Mouse (Mus musculus) embryonic facial prominence, embryonic 14.5 days (tissue): ENCODE data around the gene Hist1h2ap. TPM values are rescaled to one million over a fixed set of nuclear protein-coding genes. Genes with fewer than 3 reads are reported as not detected.

Experiments
- microRNA-seq: library from miRNA; unstranded; fragments of <30 nt; microRNA quantifications from one replicate; pipeline ENCODE4, GENCODE M21; 2016; ENCODE audit warnings: borderline number of aligned reads
- polyA plus RNA-seq: library from polyadenylated mRNA; unstranded; fragments of >200 nt; fragmentation: Nextera tagmentation; extraction: Ambion mirVana; gene quantifications from 2 replicates; pipeline ENCODE4 v1.2.1, GENCODE M21; 2014

Hist1h2ap gene
- polyA plus RNA-seq, 1 experiment from 2014 or later: 2,964 TPM

Small RNAs within 50 kb of the gene (microRNA-seq; reads per million reads assigned to microRNA genes)
- gene Gm19658 (not detected), gene Gm44346 (not detected), gene Gm44466 (not detected)

Other genes starting within 250 kb of the Hist1h2ap start
- gene Olfr1362, start 219.5 kb downstream of the Hist1h2ap start, polyA plus RNA-seq: not detected in 2 replicates
- gene Olfr11, start 191.0 kb downstream of the Hist1h2ap start, polyA plus RNA-seq: not detected in 2 replicates
- gene Olfr1361, start 170.1 kb downstream of the Hist1h2ap start, polyA plus RNA-seq: 0.12 and 0.25 TPM in 2 replicates
- gene Olfr1360, start 156.1 kb downstream of the Hist1h2ap start, polyA plus RNA-seq: not detected in 2 replicates
- 0.31 TPM in 1 of 2 replicates, not detected in the other for gene Olfr1359, start 135.4 kb downstream of the Hist1h2ap start, polyA plus RNA-seq
- gene Hist1h2bl, start 117.4 kb downstream of the Hist1h2ap start, polyA plus RNA-seq: 1.4 and 1.8 TPM in 2 replicates
- gene Hist1h2ai, start 117.1 kb downstream of the Hist1h2ap start, polyA plus RNA-seq: 10.8 and 14.8 TPM in 2 replicates
- gene Hist1h3h, start 115.8 kb downstream of the Hist1h2ap start, polyA plus RNA-seq: 9.5 and 9.6 TPM in 2 replicates
- gene Hist1h2bm, start 111.5 kb downstream of the Hist1h2ap start, polyA plus RNA-seq: 2.2 and 2.9 TPM in 2 replicates
- 1.2 TPM in 2 replicates for gene Hist1h4j, start 98.4 kb downstream of the Hist1h2ap start, polyA plus RNA-seq
- gene Hist1h4k, start 83.0 kb downstream of the Hist1h2ap start, polyA plus RNA-seq: 3.8 and 6.2 TPM in 2 replicates
- 5.5 and 8.4 TPM in 2 replicates for gene Hist1h2ak, start 79.7 kb downstream of the Hist1h2ap start, polyA plus RNA-seq
- gene Hist1h2bn, start 79.4 kb downstream of the Hist1h2ap start, polyA plus RNA-seq: 3.5 and 4.1 TPM in 2 replicates
- gene Hist1h1b, start 52.9 kb downstream of the Hist1h2ap start, polyA plus RNA-seq: 10.0 and 11.8 TPM in 2 replicates
- gene Hist1h3i, start 50.1 kb downstream of the Hist1h2ap start, polyA plus RNA-seq: 127 and 141 TPM in 2 replicates
- gene Hist1h2an, start 46.3 kb downstream of the Hist1h2ap start, polyA plus RNA-seq: 6.0 and 6.4 TPM in 2 replicates
- gene Hist1h2bp, start 46.0 kb downstream of the Hist1h2ap start, polyA plus RNA-seq: 0.56 and 0.61 TPM in 2 replicates
- 13.6 and 14.1 TPM in 2 replicates for gene Hist1h2bq, start 23.3 kb downstream of the Hist1h2ap start, polyA plus RNA-seq
- gene Hist1h2ao, start 23.0 kb downstream of the Hist1h2ap start, polyA plus RNA-seq: not detected in 2 replicates
- gene Hist1h4m, start 21.8 kb downstream of the Hist1h2ap start, polyA plus RNA-seq: not detected in 2 replicates
- 14.1 and 16.4 TPM in 2 replicates for gene Hist1h4n, start 1.3 kb downstream of the Hist1h2ap start, polyA plus RNA-seq
- gene Hist1h2br, start 236 bp upstream of the Hist1h2ap start, polyA plus RNA-seq: 13.5 and 14.4 TPM in 2 replicates
- 7.6 and 8.9 TPM in 2 replicates for gene Zfp184, start 111.6 kb upstream of the Hist1h2ap start, polyA plus RNA-seq
- gene Pom121l2, start 147.7 kb upstream of the Hist1h2ap start, polyA plus RNA-seq: 0.11 and 0.13 TPM in 2 replicates
- 0.70 and 0.83 TPM in 2 replicates for gene Prss16, start 176.2 kb upstream of the Hist1h2ap start, polyA plus RNA-seq
- gene Hist1h2ah, start 202.1 kb upstream of the Hist1h2ap start, polyA plus RNA-seq: 13.1 TPM in 1 of 2 replicates, not detected in the other
- gene Hist1h2bk, start 202.4 kb upstream of the Hist1h2ap start, polyA plus RNA-seq: 3.9 and 6.6 TPM in 2 replicates
- gene Hist1h4i, start 207.9 kb upstream of the Hist1h2ap start, polyA plus RNA-seq: 11.8 and 13.3 TPM in 2 replicates
- gene Hist1h2ag, start 209.4 kb upstream of the Hist1h2ap start, polyA plus RNA-seq: 24.9 and 28.8 TPM in 2 replicates
- gene Hist1h2bj, start 209.7 kb upstream of the Hist1h2ap start, polyA plus RNA-seq: 3.4 and 7.4 TPM in 2 replicates